Mouse (Mus musculus) hindbrain, embryonic 11.5 days (tissue): ENCODE measurements around the gene Cdh3. TPM values are rescaled to one million over a fixed set of nuclear protein-coding genes. Genes with fewer than 3 reads are reported as not detected.

Source experiments
- ATAC-seq: fragments of 200-750 bp; cut with Nextera tagmentation; 2 replicates; pipeline ENCODE4 v1.8.0; 2017; ENCODE audit warnings: mild to moderate bottlenecking, moderate TSS enrichment, moderate library complexity; ENCODE audit not compliant: low FRiP score
- DNase-seq: peaks from one replicate; pipeline ENCODE4 v3.0.0-alpha.2; 2015; ENCODE audit warnings: low spot score
- H3K27ac ChIP-seq: fragments of 300-500 bp; sonication (generic); 2 replicates; pipeline ENCODE4 v1.5.1; 2014; ENCODE audit warnings: mild to moderate bottlenecking, low read depth, low read length
- H3K27me3 ChIP-seq: fragments of 300-500 bp; sonication (generic); 2 replicates; pipeline ENCODE4 v1.6.1; 2014; ENCODE audit warnings: mild to moderate bottlenecking, low read length, moderate library complexity, mixed read lengths; ENCODE audit not compliant: control insufficient read depth, insufficient read depth
- H3K36me3 ChIP-seq: fragments of 300-500 bp; sonication (generic); 2 replicates; pipeline ENCODE4 v1.6.1; 2014; ENCODE audit warnings: mild to moderate bottlenecking, low read length, moderate library complexity, mixed read lengths; ENCODE audit not compliant: control insufficient read depth, insufficient read depth
- H3K4me1 ChIP-seq: fragments of 300-500 bp; sonication (generic); replicated peaks from 2 replicates; pipeline ENCODE4 v1.6.1; 2014; ENCODE audit warnings: low read length, mixed read lengths; ENCODE audit not compliant: control insufficient read depth, insufficient read depth
- H3K4me2 ChIP-seq: fragments of 300-500 bp; sonication (generic); replicated peaks from 2 replicates; pipeline ENCODE4 v1.6.1; 2014; ENCODE audit warnings: mild to moderate bottlenecking, low read depth, low read length
- H3K4me3 ChIP-seq: fragments of 300-500 bp; sonication (generic); 2 replicates; pipeline ENCODE4 v1.5.1; 2014; ENCODE audit warnings: low read depth, low read length
- H3K9ac ChIP-seq: fragments of 300-500 bp; sonication (generic); 2 replicates; pipeline ENCODE4 v1.6.1; 2014; ENCODE audit warnings: low read depth, low read length
- H3K9me3 ChIP-seq: fragments of 300-500 bp; sonication (generic); 2 replicates; pipeline ENCODE4 v1.6.1; 2016; ENCODE audit warnings: low read length; ENCODE audit not compliant: control insufficient read depth
- WGBS: fragments of 180-500 bp; shearing (Covaris S2); extraction: QIAGEN DNeasy Blood & Tissue Kit; methylation state at CpG from one replicate; pipeline ENCODE4 v1.1.7; 2014; 5-methylcytosine and 5-hydroxymethylcytosine counted together
- polyA plus RNA-seq: library from polyadenylated mRNA; unstranded; fragments of >200 nt; fragmentation: Nextera tagmentation; extraction: Ambion mirVana; gene quantifications from 2 replicates; pipeline ENCODE4 v1.2.1, GENCODE M21; 2014

Gene Cdh3
- polyA plus RNA-seq, 1 experiment from 2014 or later: 3.8 TPM

- WGBS: 93% methylated on average over 1 of the region's 1 CpGs
- Histone ChIP-seq H3K4me3 (no peak overlapping the region), H3K9ac (no peak overlapping the region), H3K36me3 (no peaks in the 10 kb centered on the region), H3K9me3 (no peaks in the 10 kb centered on the region), H3K4me1 (peaks cover 2% of the 10 kb centered on the region; the same call in 1 of the 2 replicates), H3K27me3 (peaks cover 31% of the 10 kb centered on the region), H3K27ac (no peak overlapping the region), H3K4me2 (no peak overlapping the region)
- ATAC-seq (no peak), DNase-seq (no peak)
These were observed 4.6 kb upstream of the Cdh3 start for GRCm38 (mm10) chr8:106506106-106506505.

- Histone ChIP-seq H3K27ac (no peak overlapping the region), H3K9ac (peak overlapping the region; percentile 42; the same call in 1 of the 2 replicates)
These were observed 2.8 kb upstream of the Cdh3 start for GRCm38 (mm10) chr8:106507761-106508331.

GRCm38 (mm10) chr8:106508456-106508855 lies 2.2 kb upstream of the Cdh3 start:
- ATAC-seq: no peak
- H3K9me3 ChIP-seq: no peaks in the 10 kb centered on the region
- peaks cover 8% of the 10 kb centered on the region for H3K4me1 ChIP-seq
- no peak for DNase-seq
- no peaks in the 10 kb centered on the region for H3K36me3 ChIP-seq
- 24% methylated on average over 3 of the region's 3 CpGs for WGBS
- peak overlapping the region; percentile 33; the same call in 1 of the 2 replicates for H3K4me3 ChIP-seq
- no peak overlapping the region for H3K4me2 ChIP-seq
- peaks cover 43% of the 10 kb centered on the region for H3K27me3 ChIP-seq
- no peak overlapping the region for H3K9ac ChIP-seq
- no peak overlapping the region for H3K27ac ChIP-seq

More at GRCm38 (mm10) chr8:106507761-106508331, 2.8 kb upstream of the Cdh3 start:
- under 1% methylated on average over 30 of the region's 30 CpGs for WGBS
- H3K36me3 ChIP-seq: no peaks in the 10 kb centered on the region
- DNase-seq (peak; percentile 70), ATAC-seq (0 out of 2 replicates have a peak, but pooled peaks have one; percentile 39)
- H3K4me2 ChIP-seq: peak overlapping the region; percentile 68
- H3K4me1 ChIP-seq: peaks cover 8% of the 10 kb centered on the region
- H3K4me3 ChIP-seq: peak overlapping the region; percentile 33
- peaks cover 43% of the 10 kb centered on the region for H3K27me3 ChIP-seq
- H3K9me3 ChIP-seq: no peaks in the 10 kb centered on the region

DNA sequence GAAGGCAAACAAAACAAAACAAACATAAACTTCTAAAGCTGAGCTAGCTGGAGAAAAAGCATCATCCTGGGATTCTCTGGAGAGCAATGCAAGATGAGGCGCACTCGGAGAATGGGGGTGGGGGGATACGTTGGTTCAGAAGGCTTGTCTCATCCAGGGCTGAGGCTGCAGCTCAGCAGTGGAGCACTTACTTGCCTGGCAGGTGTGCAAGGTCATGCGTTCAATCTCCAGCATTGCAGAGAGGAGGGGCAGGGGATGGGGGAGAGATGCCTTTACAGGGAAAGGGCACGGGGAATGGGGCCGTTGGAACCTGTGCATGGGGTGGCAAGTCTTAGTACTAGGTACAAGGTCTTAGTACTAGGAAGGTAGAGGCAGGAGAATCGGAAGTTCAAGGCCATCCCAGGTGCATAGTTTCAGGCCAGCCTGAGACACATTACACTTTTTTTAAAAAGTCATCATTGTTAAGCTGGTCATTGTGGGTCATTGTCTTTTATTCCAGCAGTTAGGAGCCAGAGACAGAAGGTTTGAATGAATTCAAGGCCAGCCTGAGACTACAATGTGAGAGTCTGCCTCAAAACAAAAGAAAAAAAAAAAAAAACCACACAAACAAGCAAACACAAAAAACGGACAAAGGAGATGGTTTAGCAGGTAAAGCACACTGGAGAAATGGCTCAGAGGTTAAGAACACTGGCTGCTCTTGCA lies 1.5 kb upstream of the Cdh3 start:
- no peak overlapping the region for H3K4me3 ChIP-seq
- no peak overlapping the region for H3K9ac ChIP-seq
- no peak overlapping the region for H3K4me2 ChIP-seq
- no peaks in the 10 kb centered on the region for H3K36me3 ChIP-seq
- peaks cover 43% of the 10 kb centered on the region for H3K27me3 ChIP-seq
- no peak overlapping the region for H3K27ac ChIP-seq
- no peak for ATAC-seq
- no peaks in the 10 kb centered on the region for H3K9me3 ChIP-seq
- peaks cover 8% of the 10 kb centered on the region for H3K4me1 ChIP-seq
- DNase-seq: peak; percentile 8
- WGBS: 43% methylated on average over 8 of the region's 8 CpGs

DNA sequence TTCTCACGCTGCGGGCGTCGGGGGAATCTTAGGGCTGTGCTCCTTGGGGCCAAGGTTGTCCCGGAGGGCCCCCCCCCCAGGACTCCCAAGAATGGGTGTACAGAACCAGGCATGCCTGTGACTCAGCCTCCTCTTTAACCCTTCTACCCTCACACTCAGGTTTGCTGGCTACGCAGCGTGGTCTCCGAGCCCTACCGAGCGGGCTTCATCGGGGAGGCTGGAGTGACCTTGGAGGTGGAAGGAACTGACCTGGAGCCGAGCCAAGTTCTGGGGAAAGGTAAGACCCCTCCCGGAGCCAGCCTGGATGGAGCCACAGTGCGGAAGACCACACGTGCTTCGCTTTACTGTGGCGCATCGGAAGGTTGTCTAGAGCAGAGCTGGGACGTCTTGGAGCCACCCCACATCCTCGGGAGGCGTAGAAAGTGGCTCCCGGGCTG lies 392 bp downstream of the Cdh3 start:
- Histone ChIP-seq H3K9me3 (no peaks in the 10 kb centered on the region), H3K4me1 (peaks cover 8% of the 10 kb centered on the region), H3K4me3 (peak overlapping the region; percentile 33), H3K27ac (0 out of 2 replicates have a peak overlapping the region, but pooled peaks have one; percentile 10), H3K4me2 (peak overlapping the region; percentile 49), H3K27me3 (peaks cover 43% of the 10 kb centered on the region), H3K9ac (peak overlapping the region; percentile 45; the same call in 1 of the 2 replicates), H3K36me3 (no peaks in the 10 kb centered on the region)
- WGBS: under 1% methylated on average over 22 of the region's 22 CpGs
- DNase-seq (peak; percentile 58), ATAC-seq (peak; percentile 45)

GRCm38 (mm10) chr8:106511531-106512041 lies 895 bp downstream of the Cdh3 start:
- Histone ChIP-seq H3K27ac (0 out of 2 replicates have a peak overlapping the region, but pooled peaks have one; percentile 10), H3K9me3 (no peaks in the 10 kb centered on the region), H3K27me3 (peaks cover 41% of the 10 kb centered on the region), H3K36me3 (no peaks in the 10 kb centered on the region), H3K9ac (peak overlapping the region; percentile 45; the same call in 1 of the 2 replicates), H3K4me1 (peaks cover 8% of the 10 kb centered on the region), H3K4me3 (peak overlapping the region; percentile 33), H3K4me2 (peak overlapping the region; percentile 49)
- no peak for DNase-seq
- ATAC-seq: peak; percentile 43; the same call in 1 of the 2 replicates
- under 1% methylated on average over 30 of the region's 30 CpGs for WGBS

GRCm38 (mm10) chr8:106512475-106513150 lies 1.9 kb downstream of the Cdh3 start:
- Histone ChIP-seq H3K27ac (no peak overlapping the region), H3K4me1 (peaks cover 8% of the 10 kb centered on the region), H3K36me3 (no peaks in the 10 kb centered on the region), H3K4me3 (no peak overlapping the region), H3K9ac (no peak overlapping the region), H3K9me3 (no peaks in the 10 kb centered on the region), H3K27me3 (peaks cover 38% of the 10 kb centered on the region), H3K4me2 (no peak overlapping the region)
- WGBS: 68% methylated on average over 7 of the region's 7 CpGs
- no peak for DNase-seq
- ATAC-seq: no peak

DNA sequence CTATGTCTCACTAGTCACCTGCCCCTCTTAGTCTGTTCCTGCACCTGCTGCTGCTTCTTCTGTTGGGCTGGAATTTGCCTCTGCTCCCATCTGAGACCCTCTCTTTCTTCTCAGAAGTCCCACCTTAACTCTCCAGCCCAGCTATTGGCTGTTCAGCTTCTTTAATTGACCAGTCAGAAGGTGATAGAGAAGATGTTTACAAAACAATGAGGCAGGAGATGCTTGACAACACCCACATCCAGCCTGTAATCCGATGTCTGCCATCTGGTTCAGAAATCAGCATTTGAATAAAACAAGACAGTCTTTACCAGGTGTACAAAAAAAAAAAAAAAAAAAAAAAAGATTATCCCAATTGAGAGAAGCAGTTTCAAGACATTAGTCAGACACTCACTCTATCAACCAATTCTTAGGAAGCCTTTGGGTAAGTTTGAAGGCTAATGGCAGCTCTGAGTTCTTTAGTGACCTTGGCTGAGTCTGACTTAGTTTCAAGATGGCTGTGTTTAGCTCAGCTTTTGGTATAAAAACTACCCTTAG lies 5.3 kb downstream of the Cdh3 start:
- no peaks in the 10 kb centered on the region for H3K36me3 ChIP-seq
- WGBS: 33% methylated on average over 1 of the region's 1 CpGs
- peaks cover 6% of the 10 kb centered on the region for H3K4me1 ChIP-seq
- no peak overlapping the region for H3K9ac ChIP-seq
- peaks cover 14% of the 10 kb centered on the region for H3K27me3 ChIP-seq
- no peak overlapping the region for H3K4me3 ChIP-seq
- H3K9me3 ChIP-seq: no peaks in the 10 kb centered on the region
- H3K27ac ChIP-seq: no peak overlapping the region
- ATAC-seq (no peak), DNase-seq (no peak)
- no peak overlapping the region for H3K4me2 ChIP-seq
